Mouse (Mus musculus) liver, embryonic 13.5 days (tissue): ENCODE results near the gene Tpcn1. TPM values are rescaled to one million over a fixed set of nuclear protein-coding genes. Genes with fewer than 3 reads are reported as not detected.

Experiments
- ATAC-seq: fragments of 200-750 bp; cut with Nextera tagmentation; 2 replicates; pipeline ENCODE4 v1.8.0; 2017; ENCODE audit warnings: low read depth, mild to moderate bottlenecking, moderate number of reproducible peaks, moderate library complexity
- DNase-seq: peaks from one replicate; pipeline ENCODE4 v3.0.0; 2022
- H3K27ac ChIP-seq: fragments of 300-500 bp; sonication (generic); 2 replicates; pipeline ENCODE4 v1.5.1; 2015; ENCODE audit warnings: moderate library complexity, mild to moderate bottlenecking, inconsistent platforms
- H3K27me3 ChIP-seq: fragments of 300-500 bp; sonication (generic); 2 replicates; pipeline ENCODE4 v1.6.1; 2015; ENCODE audit warnings: mild to moderate bottlenecking, inconsistent platforms
- H3K36me3 ChIP-seq: fragments of 300-500 bp; sonication (generic); 2 replicates; pipeline ENCODE4 v1.6.1; 2015; ENCODE audit warnings: mild to moderate bottlenecking, inconsistent platforms
- H3K4me1 ChIP-seq: fragments of 300-500 bp; sonication (generic); replicated peaks from 2 replicates; pipeline ENCODE4 v1.6.1; 2015; ENCODE audit warnings: inconsistent platforms
- H3K4me2 ChIP-seq: fragments of 300-500 bp; sonication (generic); 2 replicates; pipeline ENCODE4 v1.6.1; 2015; ENCODE audit warnings: inconsistent platforms, mild to moderate bottlenecking, moderate library complexity
- H3K4me3 ChIP-seq: fragments of 300-500 bp; sonication (generic); replicated peaks from 2 replicates; pipeline ENCODE4 v1.5.1; 2015; ENCODE audit warnings: mild to moderate bottlenecking, inconsistent platforms
- H3K9ac ChIP-seq: fragments of 300-500 bp; sonication (generic); 2 replicates; pipeline ENCODE4 v1.6.1; 2015; ENCODE audit warnings: mild to moderate bottlenecking, inconsistent platforms
- H3K9me3 ChIP-seq: fragments of 300-500 bp; sonication (generic); replicated peaks from 2 replicates; pipeline ENCODE4 v1.6.1; 2016; ENCODE audit warnings: inconsistent platforms
- WGBS: fragments of 180-500 bp; shearing (Covaris S2); methylation state at CpG from one replicate; pipeline ENCODE4 v1.1.7; 2015; ENCODE audit not compliant: insufficient replicate concordance; 5-methylcytosine and 5-hydroxymethylcytosine counted together
- polyA plus RNA-seq: library from polyadenylated mRNA; unstranded; fragments of >200 nt; fragmentation: Nextera tagmentation; extraction: Ambion mirVana; gene quantifications from 2 replicates; pipeline ENCODE4 v1.2.1, GENCODE M21; 2015

The Tpcn1 gene
- polyA plus RNA-seq, 1 experiment from 2014 or later, result 22.7 TPM

DNA sequence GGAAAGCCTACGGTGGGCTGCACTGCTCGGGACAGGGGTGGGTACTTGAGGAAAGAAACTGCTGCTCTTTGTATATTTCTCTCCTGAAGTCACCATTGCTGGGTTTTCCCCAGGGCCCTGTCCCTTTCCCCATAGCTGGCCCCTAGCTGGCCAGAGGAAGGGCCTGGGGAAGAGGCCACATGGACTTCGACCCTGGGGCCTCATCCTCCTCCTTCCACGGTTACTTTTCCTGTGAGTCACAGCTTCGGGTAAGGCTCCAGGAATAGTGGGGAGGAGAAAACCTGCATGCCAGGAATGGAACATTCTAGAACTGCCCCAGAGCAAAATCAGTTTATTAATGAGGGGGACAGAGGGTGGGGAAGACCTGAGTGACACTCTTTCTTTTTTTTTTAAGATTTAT, 38.3 kb downstream of the Tpcn1 start:
- DNase-seq, result no peak
- H3K4me1 ChIP-seq, result no peaks in the 10 kb centered on the region; the same call in 1 of the 2 replicates
- no peak for ATAC-seq
- peaks cover 81% of the 10 kb centered on the region for H3K36me3 ChIP-seq
- 74% methylated on average over 5 of the region's 5 CpGs for WGBS
- H3K27me3 ChIP-seq, result no peaks in the 10 kb centered on the region
- H3K4me2 ChIP-seq, result no peak overlapping the region
- H3K4me3 ChIP-seq, result no peak overlapping the region
- H3K27ac ChIP-seq, result no peak overlapping the region
- H3K9ac ChIP-seq, result no peak overlapping the region
- no peaks in the 10 kb centered on the region for H3K9me3 ChIP-seq

DNA sequence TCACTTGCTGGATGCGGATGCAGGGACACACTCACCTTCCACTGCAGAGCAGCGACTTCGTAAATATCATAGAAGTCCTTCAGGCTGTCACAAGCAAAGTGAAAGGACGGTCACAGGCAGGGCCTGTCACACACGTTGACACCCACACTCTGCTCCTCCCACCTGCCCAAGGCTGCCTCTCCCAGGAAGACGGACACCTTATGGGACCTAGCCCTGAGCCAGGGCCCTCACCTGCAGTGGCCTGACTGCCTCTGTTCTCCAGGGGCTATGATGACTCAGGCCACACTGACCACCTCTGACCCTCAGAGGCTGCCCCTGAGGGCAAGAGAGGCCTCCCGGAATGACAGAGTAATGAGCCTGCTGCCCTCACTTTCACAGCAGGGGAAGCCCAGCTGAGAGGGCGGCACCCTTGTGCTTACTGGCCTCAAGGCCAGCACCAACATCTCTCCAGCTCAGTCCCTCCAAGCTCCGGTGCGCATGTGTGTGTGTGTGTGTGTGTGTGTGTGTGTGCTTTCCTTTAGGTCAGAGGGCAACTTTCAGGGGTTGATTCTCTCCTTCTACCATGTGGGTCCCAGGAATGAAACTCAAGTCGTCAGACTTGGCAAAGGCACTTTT, 40.1 kb downstream of the Tpcn1 start:
- H3K9ac ChIP-seq, result no peak overlapping the region
- peaks cover 81% of the 10 kb centered on the region for H3K36me3 ChIP-seq
- 80% methylated on average over 11 of the region's 11 CpGs for WGBS
- no peaks in the 10 kb centered on the region for H3K27me3 ChIP-seq
- DNase-seq, result no peak
- ATAC-seq, result no peak
- H3K4me2 ChIP-seq, result no peak overlapping the region
- H3K4me1 ChIP-seq, result no peaks in the 10 kb centered on the region; the same call in 1 of the 2 replicates
- H3K9me3 ChIP-seq, result no peaks in the 10 kb centered on the region
- no peak overlapping the region for H3K27ac ChIP-seq
- H3K4me3 ChIP-seq, result no peak overlapping the region

DNA sequence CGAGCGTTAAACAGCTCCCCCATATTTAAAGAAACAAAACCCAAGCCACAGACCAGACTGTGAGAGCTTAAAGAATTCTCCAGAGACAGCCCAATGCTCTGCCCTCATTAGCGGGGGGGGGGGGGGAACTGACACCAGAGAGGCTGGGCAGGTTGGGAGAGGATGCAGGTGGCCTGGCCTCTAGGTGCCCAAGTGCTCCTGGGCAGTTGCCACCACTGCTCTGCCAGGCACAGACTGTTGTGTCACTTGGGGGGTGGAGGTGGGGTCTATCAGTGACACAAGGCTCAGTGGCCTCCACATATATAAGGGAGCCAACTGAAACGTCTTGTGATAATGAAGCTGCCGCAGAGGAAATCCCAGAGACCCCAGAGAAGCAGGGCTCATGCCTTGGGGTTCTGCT, 51.8 kb downstream of the Tpcn1 start:
- no peak overlapping the region for H3K9ac ChIP-seq
- ATAC-seq (no peak), DNase-seq (no peak)
- no peaks in the 10 kb centered on the region for H3K27me3 ChIP-seq
- H3K4me2 ChIP-seq, result no peak overlapping the region
- 73% methylated on average over 5 of the region's 5 CpGs for WGBS
- H3K27ac ChIP-seq, result no peak overlapping the region; the same call in 1 of the 2 replicates
- peaks cover 72% of the 10 kb centered on the region for H3K36me3 ChIP-seq
- H3K4me3 ChIP-seq, result no peak overlapping the region
- no peaks in the 10 kb centered on the region for H3K9me3 ChIP-seq
- no peaks in the 10 kb centered on the region for H3K4me1 ChIP-seq

DNA sequence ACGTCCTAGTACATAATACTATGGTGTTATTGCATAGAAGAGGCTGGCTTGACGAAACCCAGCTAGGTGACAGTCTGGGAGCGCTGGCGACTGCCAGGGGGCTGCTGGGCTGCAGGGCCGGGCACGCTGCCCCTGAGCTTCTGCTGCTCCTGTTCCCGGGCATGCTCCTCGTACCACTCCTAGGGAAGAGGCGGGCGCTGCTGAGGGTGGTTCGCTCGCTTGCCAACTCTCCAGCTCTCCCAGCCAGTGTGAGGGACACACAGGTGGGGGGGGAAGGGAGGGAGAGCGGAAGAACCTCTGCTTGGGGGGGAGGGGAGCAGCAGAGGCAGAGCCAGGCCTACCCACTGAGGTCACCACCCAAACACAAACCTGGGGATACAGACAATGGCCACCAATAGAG, 52.4 kb downstream of the Tpcn1 start:
- 85% methylated on average over 13 of the region's 13 CpGs for WGBS

DNA sequence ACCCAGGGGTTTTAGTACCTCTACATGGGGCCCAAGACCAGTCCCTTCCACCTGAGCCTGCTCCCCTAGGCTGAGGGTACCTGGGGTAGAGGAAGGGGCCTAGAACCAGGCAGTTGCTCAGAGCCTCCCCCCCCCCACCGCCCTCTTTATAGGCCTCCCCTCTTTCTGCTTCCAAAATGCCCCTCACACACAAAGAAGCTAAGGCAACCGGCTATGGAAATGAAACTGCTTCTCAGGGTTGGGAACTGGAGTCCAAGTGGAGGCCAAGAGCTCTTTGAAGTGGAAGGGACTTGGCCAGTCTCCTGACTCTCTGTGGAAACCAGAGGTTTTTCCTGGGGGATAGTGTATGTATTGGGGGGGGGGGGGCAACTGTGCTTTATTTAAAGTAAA, 53.8 kb downstream of the Tpcn1 start:
- Histone ChIP-seq H3K9ac (no peak overlapping the region), H3K4me1 (no peaks in the 10 kb centered on the region), H3K27ac (no peak overlapping the region), H3K4me2 (no peak overlapping the region), H3K9me3 (no peaks in the 10 kb centered on the region), H3K4me3 (no peak overlapping the region), H3K27me3 (no peaks in the 10 kb centered on the region), H3K36me3 (peaks cover 53% of the 10 kb centered on the region)
- DNase-seq, result no peak
- ATAC-seq, result no peak
- 74% methylated on average over 2 of the region's 2 CpGs for WGBS

More for the DNA sequence above, 52.4 kb downstream of the Tpcn1 start:
- no peak overlapping the region for H3K27ac ChIP-seq
- ATAC-seq (no peak), DNase-seq (no peak)
- H3K9ac ChIP-seq, result no peak overlapping the region
- H3K4me3 ChIP-seq, result no peak overlapping the region
- peaks cover 66% of the 10 kb centered on the region for H3K36me3 ChIP-seq
- no peaks in the 10 kb centered on the region for H3K4me1 ChIP-seq
- H3K27me3 ChIP-seq, result no peaks in the 10 kb centered on the region
- no peak overlapping the region for H3K4me2 ChIP-seq
- H3K9me3 ChIP-seq, result no peaks in the 10 kb centered on the region

DNA sequence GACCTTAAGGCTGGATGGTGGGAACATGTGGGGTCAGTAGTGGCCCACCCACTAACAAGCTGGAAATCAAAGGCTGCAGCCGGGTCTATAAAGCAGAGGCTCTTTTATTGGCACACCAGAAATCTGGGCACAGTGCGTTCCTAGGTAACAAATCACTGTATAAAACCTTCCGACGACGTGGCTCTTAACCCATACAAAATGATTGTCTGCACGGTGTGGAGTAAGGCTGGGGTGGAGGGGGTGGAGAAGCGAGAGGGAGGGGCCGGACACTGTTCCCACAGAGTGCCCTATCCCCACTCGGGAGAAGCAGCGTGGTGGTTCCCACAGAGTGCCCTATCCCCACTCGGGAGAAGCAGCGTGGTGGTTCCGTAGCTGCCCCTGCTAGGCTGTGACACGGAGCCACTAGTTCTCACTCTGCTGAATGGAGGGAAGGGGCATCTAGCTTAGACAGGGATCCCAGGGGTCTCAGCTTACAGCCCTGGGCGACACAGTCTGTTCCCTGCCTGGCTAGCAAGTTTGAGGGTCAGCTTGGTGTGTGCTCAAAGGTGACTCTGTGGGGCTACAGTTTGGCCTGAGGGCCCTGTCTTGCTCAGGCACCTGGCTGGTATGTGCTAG, 54.3 kb downstream of the Tpcn1 start:
- H3K4me2 ChIP-seq, result no peak overlapping the region
- ATAC-seq, result no peak
- 85% methylated on average over 15 of the region's 15 CpGs for WGBS
- no peaks in the 10 kb centered on the region for H3K4me1 ChIP-seq
- H3K9me3 ChIP-seq, result no peaks in the 10 kb centered on the region
- H3K9ac ChIP-seq, result no peak overlapping the region
- H3K27me3 ChIP-seq, result no peaks in the 10 kb centered on the region
- DNase-seq, result no peak
- H3K4me3 ChIP-seq, result no peak overlapping the region
- no peak overlapping the region for H3K27ac ChIP-seq
- H3K36me3 ChIP-seq, result peaks cover 48% of the 10 kb centered on the region

DNA sequence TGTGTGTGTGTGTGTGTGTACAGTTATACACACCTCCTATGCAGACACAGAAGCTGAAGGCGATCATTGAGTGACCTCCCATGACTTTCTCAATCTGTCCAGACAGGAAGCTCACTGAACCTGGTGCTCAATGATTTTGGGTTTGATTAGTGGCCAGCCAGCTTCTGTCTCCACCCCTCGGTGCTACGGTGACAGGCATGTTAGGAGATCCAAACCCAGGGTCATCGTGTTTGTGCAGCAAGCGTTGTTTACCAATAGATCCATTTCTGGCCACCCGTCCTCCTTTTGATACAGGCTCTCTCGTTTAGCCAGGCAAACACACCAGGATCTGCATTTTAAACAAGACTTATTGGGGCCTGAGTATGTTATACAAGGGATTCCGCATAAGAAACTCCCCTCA, 56.8 kb downstream of the Tpcn1 start:
- ATAC-seq, result no peak
- H3K36me3 ChIP-seq, result peaks cover 27% of the 10 kb centered on the region
- no peaks in the 10 kb centered on the region for H3K27me3 ChIP-seq
- WGBS, result 67% methylated on average over 8 of the region's 8 CpGs
- no peaks in the 10 kb centered on the region for H3K9me3 ChIP-seq
- no peak overlapping the region for H3K9ac ChIP-seq
- no peak overlapping the region for H3K4me3 ChIP-seq
- no peak for DNase-seq
- H3K27ac ChIP-seq, result no peak overlapping the region
- 0 out of 2 replicates have a peak, but pooled peaks cover under 1% of the 10 kb centered on the region for H3K4me1 ChIP-seq
- H3K4me2 ChIP-seq, result no peak overlapping the region

DNA sequence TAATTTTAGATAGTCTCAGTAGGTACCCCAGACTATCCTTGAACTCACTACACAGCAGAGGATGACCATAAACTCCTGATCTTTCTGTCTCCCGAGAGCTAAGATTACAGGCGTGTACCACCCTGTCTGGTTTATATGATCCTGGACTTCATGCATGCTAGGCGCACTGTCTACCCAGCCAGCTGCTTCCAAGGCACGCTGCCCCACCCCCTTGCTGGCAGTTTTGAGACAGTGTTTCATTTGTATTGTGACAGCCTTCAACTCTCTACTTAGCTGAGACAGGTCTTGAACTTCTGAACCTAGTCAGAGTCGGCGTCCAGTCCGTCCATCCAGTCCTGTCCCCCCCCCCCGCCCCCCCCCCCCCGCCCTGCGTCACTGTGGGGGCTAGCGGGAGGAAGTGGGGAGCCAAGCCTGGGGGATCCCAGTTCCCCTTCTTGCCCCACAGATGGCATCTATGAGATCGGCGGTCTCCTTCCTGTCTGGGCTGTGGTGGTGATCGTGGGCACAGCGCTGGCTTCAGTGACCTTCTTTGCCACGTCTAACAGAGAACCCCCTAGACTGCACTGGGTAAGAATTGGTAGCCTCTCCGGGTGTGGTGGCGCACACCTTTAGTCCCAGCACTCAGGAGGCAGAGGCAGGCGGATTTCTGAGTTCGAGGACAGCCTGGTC, 61.0 kb downstream of the Tpcn1 start:
- no peak overlapping the region for H3K4me2 ChIP-seq
- H3K27ac ChIP-seq, result no peak overlapping the region
- WGBS, result 52% methylated on average over 16 of the region's 20 CpGs
- no peaks in the 10 kb centered on the region for H3K9me3 ChIP-seq
- H3K4me3 ChIP-seq, result no peak overlapping the region
- H3K4me1 ChIP-seq, result peaks cover 30% of the 10 kb centered on the region
- ATAC-seq (no peak), DNase-seq (no peak)
- no peaks in the 10 kb centered on the region for H3K27me3 ChIP-seq
- H3K36me3 ChIP-seq, result peaks cover 14% of the 10 kb centered on the region
- H3K9ac ChIP-seq, result no peak overlapping the region

DNA sequence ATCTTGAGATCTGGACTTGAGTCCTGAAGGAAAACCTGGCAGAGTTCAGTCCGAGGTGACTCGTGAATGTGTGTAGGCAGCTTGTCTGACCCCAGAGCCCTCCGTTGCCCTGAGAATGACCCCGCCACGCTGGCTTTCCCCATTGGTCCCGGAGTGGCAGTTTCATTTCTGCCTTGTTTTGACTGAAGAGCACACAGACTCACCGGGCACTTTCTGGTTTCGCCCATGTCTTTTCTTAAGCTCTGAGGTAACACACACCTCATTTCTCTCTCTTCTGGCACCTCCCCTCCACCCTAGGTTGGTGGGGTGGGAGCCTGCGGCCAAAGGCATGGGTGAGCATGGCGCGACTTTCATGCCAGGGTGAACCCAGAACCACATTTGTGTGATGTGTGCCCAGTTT, 62.2 kb downstream of the Tpcn1 start:
- Histone ChIP-seq H3K9me3 (no peaks in the 10 kb centered on the region), H3K4me3 (no peak overlapping the region), H3K9ac (no peak overlapping the region), H3K4me2 (no peak overlapping the region), H3K4me1 (peaks cover 30% of the 10 kb centered on the region), H3K27ac (no peak overlapping the region), H3K36me3 (peaks cover 9% of the 10 kb centered on the region), H3K27me3 (no peaks in the 10 kb centered on the region)
- DNase-seq, result no peak
- 71% methylated on average over 11 of the region's 11 CpGs for WGBS
- ATAC-seq, result no peak

DNA sequence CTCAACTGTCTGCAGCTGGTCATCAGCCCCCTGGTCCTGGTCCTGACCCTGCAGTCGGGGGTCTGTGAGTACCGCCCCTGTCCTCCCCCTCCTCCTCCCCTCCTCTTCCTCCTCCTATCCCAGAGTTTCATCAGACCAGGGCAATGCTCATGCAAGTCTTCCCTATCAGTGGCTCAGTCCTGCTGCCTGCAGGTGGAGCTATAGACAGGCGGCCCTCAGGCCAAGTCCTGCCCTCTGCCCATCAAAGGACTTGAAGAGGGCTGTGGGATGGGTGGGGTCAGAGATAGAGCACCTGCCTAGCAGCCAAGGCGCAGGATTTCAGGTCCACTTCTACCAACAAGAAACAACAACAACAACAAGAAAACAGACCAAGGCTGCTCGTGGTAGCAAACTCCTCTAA, 62.7 kb downstream of the Tpcn1 start:
- Histone ChIP-seq H3K36me3 (peaks cover 9% of the 10 kb centered on the region), H3K27me3 (no peaks in the 10 kb centered on the region), H3K4me3 (no peak overlapping the region), H3K9me3 (no peaks in the 10 kb centered on the region), H3K9ac (no peak overlapping the region), H3K27ac (no peak overlapping the region), H3K4me2 (no peak overlapping the region), H3K4me1 (peaks cover 30% of the 10 kb centered on the region)
- WGBS, result 46% methylated on average over 5 of the region's 5 CpGs
- no peak for ATAC-seq
- DNase-seq, result peak; percentile 26

DNA sequence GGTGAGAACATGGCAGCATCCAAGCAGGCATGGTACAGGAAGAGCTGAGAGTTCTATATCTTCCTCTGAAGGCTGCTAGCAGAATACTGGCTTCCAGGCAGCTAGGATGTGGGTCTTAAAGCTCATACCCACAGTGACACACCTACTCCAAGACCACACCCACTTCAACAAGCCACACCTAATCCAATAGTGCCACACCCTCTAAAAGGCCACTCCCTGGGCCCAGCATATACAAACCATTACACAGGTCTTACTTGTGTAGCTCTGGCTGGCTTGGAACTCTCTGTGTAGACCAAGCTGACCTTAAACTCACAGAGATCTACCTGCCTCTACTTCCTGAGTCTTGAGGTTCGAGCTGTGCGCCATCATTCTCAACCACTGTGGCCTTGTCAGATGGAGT, 63.7 kb downstream of the Tpcn1 start:
- H3K36me3 ChIP-seq, result peaks cover 15% of the 10 kb centered on the region
- DNase-seq, result peak; percentile 42
- ATAC-seq, result peak; percentile 78

DNA sequence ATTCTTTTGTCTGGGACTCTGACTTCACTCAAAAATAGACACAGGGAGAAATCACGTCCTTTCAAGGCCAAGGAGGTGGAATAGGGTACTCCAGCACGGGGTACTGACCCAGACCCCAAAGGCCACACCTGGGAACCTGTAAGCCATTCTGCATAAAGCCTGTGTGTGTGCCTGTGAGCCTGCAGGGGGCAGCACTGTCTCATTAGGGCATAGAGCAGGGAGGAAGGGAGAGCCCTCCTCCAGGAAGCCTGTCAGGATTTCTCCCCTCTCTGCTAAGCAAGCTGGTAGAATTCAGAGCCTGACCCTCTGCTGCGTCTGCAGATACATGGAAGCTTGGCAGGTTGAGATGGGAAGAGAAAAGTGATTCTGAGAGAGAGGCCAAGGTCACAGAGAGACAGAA, 65.8 kb downstream of the Tpcn1 start:
- Histone ChIP-seq H3K9ac (no peak overlapping the region), H3K9me3 (no peaks in the 10 kb centered on the region), H3K27me3 (no peaks in the 10 kb centered on the region), H3K4me3 (no peak overlapping the region), H3K4me2 (no peak overlapping the region), H3K4me1 (peaks cover 31% of the 10 kb centered on the region), H3K27ac (no peak overlapping the region), H3K36me3 (peaks cover 14% of the 10 kb centered on the region)
- WGBS, result 67% methylated on average over 3 of the region's 3 CpGs
- no peak for ATAC-seq
- DNase-seq, result no peak

More for the DNA sequence above, 63.7 kb downstream of the Tpcn1 start:
- no peaks in the 10 kb centered on the region for H3K27me3 ChIP-seq
- H3K9me3 ChIP-seq, result no peaks in the 10 kb centered on the region
- H3K4me3 ChIP-seq, result no peak overlapping the region
- H3K4me1 ChIP-seq, result peaks cover 30% of the 10 kb centered on the region
- no peak overlapping the region for H3K9ac ChIP-seq
- WGBS, result 85% methylated on average over 2 of the region's 2 CpGs
- no peak overlapping the region for H3K4me2 ChIP-seq
- H3K27ac ChIP-seq, result no peak overlapping the region
